Mouse (Mus musculus): Measurements from ENCODE around the gene Nme6. TPM values are rescaled to one million over a fixed set of nuclear protein-coding genes. Genes with fewer than 3 reads are reported as not detected.
"Not testable (repeated sequence)": the region's sequence is repeated elsewhere in the genome, so short reads cannot be mapped to it uniquely, and the experiment has no call there.

Nme6 gene
- total RNA-seq (2021): 10 to 100 TPM; 27.4 to 33.1 TPM
- long read RNA-seq, experiment 1, transcript Nme6-207 (6 exons, 930 nt): minor isoform, 5 of 33 reads
- long read RNA-seq, experiment 1, transcript Nme6-211 (7 exons, 719 nt): minor isoform, 6 of 33 reads
- long read RNA-seq, experiment 1, transcript Nme6-201 (7 exons, 1,074 nt): major isoform, 14 of 33 reads
- long read RNA-seq, experiment 1, partial matches to known transcripts: 0 of 33 reads
- long read RNA-seq, experiment 1, other reads (novel, unspliced or antisense): 2 of 33 reads
- long read RNA-seq, experiment 2, transcript Nme6-211 (7 exons, 719 nt): minor isoform, 8 of 21 reads
- long read RNA-seq, experiment 2, transcript Nme6-201 (7 exons, 1,074 nt): major isoform, 9 of 21 reads
- long read RNA-seq, experiment 2, partial matches to known transcripts: 0 of 21 reads
- long read RNA-seq, experiment 2, other reads (novel, unspliced or antisense): 2 of 21 reads

GRCm38 (mm10) chr9:109832391-109833087 is at the start of gene Nme6:
Gene Nme6 (plus strand): TSS chr9:109832749.
- peak within 1 kb of the TSS; percentile 82 for H3K4me3 ChIP-seq
- DNase-seq: peak; percentile 89
- peak; percentile 79 for TF ChIP-seq CTCF (IDR thresholded peaks at IDR 0.05)
- intact Hi-C loops (cut with DNase I): no loop called here
- H3K27ac ChIP-seq: peak within 1 kb of the TSS; percentile 85

- DNase-seq; H3K4me3 ChIP-seq; H3K27ac ChIP-seq; intact Hi-C loops (cut with DNase I): not testable (repeated sequence)
Measured at GRCm38 (mm10) chr9:109790570-109790969, 42.0 kb upstream of the Nme6 start, which contains the start of gene Fbxw27. Gene Fbxw27 (minus strand): TSS chr9:109790670.

- intact Hi-C loops (cut with DNase I): no loop called here
- Histone ChIP-seq H3K4me3 (no peak overlapping the region), H3K27ac (no peak overlapping the region)
- no peak for DNase-seq
- no peak for TF ChIP-seq CTCF (IDR thresholded peaks at IDR 0.05)
Measured at GRCm38 (mm10) chr9:109795221-109795620, 37.3 kb upstream of the Nme6 start.

GRCm38 (mm10) chr9:109795811-109796210 is 36.7 kb upstream of the Nme6 start:
- Histone ChIP-seq H3K27ac (no peak overlapping the region), H3K4me3 (no peak overlapping the region)
- DNase-seq: no peak
- intact Hi-C loops (cut with DNase I): no loop called here
- no peak for TF ChIP-seq CTCF (IDR thresholded peaks at IDR 0.05)

GRCm38 (mm10) chr9:109798051-109798450 is 34.5 kb upstream of the Nme6 start:
- Histone ChIP-seq H3K27ac (no peak overlapping the region), H3K4me3 (no peak overlapping the region)
- intact Hi-C loops (cut with DNase I): no loop called here
- DNase-seq: no peak
- peak; percentile 20; the same call in 1 of the 2 replicates for TF ChIP-seq CTCF (IDR thresholded peaks at IDR 0.05)

- DNase-seq; H3K4me3 ChIP-seq; intact Hi-C loops (cut with DNase I); H3K27ac ChIP-seq: not testable (repeated sequence)
Measured at GRCm38 (mm10) chr9:109805596-109805995, 27.0 kb upstream of the Nme6 start.

- H3K4me3 ChIP-seq: no peak overlapping the region
- DNase-seq: no peak
- H3K27ac ChIP-seq: no peak overlapping the region
- no peak for TF ChIP-seq CTCF (IDR thresholded peaks at IDR 0.05)
- intact Hi-C loops (cut with DNase I): no loop called here
Measured at GRCm38 (mm10) chr9:109806260-109806659, 26.3 kb upstream of the Nme6 start.

GRCm38 (mm10) chr9:109806695-109807293 is 25.8 kb upstream of the Nme6 start:
- Histone ChIP-seq H3K4me3 (no peak overlapping the region), H3K27ac (no peak overlapping the region)
- intact Hi-C loops (cut with DNase I): no loop called here
- no peak for TF ChIP-seq CTCF (IDR thresholded peaks at IDR 0.05)
- no peak for DNase-seq

GRCm38 (mm10) chr9:109807898-109808297 is 24.7 kb upstream of the Nme6 start:
- Histone ChIP-seq H3K4me3 (no peak overlapping the region), H3K27ac (no peak overlapping the region)
- no peak for DNase-seq
- TF ChIP-seq CTCF (IDR thresholded peaks at IDR 0.05): no peak
- intact Hi-C loops (cut with DNase I): no loop called here

GRCm38 (mm10) chr9:109811980-109812379 is 20.6 kb upstream of the Nme6 start, which contains the start of gene Spink8:
Gene Spink8 (plus strand): TSS chr9:109812280.
- intact Hi-C loops (cut with DNase I): no loop called here
- no peak for TF ChIP-seq CTCF (IDR thresholded peaks at IDR 0.05)
- no peak within 1 kb of the TSS for H3K4me3 ChIP-seq
- no peak for DNase-seq
- no peak within 1 kb of the TSS for H3K27ac ChIP-seq

GRCm38 (mm10) chr9:109813424-109813823 is 19.1 kb upstream of the Nme6 start:
- DNase-seq: no peak
- no peak overlapping the region for H3K4me3 ChIP-seq
- no peak for TF ChIP-seq CTCF (IDR thresholded peaks at IDR 0.05)
- H3K27ac ChIP-seq: no peak overlapping the region
- intact Hi-C loops (cut with DNase I): no loop called here

- DNase-seq: no peak
- H3K4me3 ChIP-seq: no peak overlapping the region
- no peak overlapping the region for H3K27ac ChIP-seq
- TF ChIP-seq CTCF (IDR thresholded peaks at IDR 0.05): no peak
- intact Hi-C loops (cut with DNase I): no loop called here
Measured at GRCm38 (mm10) chr9:109816341-109816740, 16.2 kb upstream of the Nme6 start.

- TF ChIP-seq CTCF (IDR thresholded peaks at IDR 0.05): no peak
- intact Hi-C loops (cut with DNase I): no loop called here
- no peak for DNase-seq
- H3K27ac ChIP-seq: no peak overlapping the region
- H3K4me3 ChIP-seq: no peak overlapping the region
Measured at GRCm38 (mm10) chr9:109825739-109826138, 6.8 kb upstream of the Nme6 start.

Data from gastrocnemius, adult 2 months (tissue).